Mouse (Mus musculus) cerebellum, adult 2 months (tissue): ENCODE measurements around the gene Ccni. TPM values are rescaled to one million over a fixed set of nuclear protein-coding genes. Genes with fewer than 3 reads are reported as not detected.

Experiments used
- DNase-seq, 2 experiments: peaks; one replicate each; pipeline ENCODE4 v3.0.0; 2021
- H3K27ac ChIP-seq: fragments of 200-500 bp; 2 replicates; pipeline ENCODE4 v1.5.1; 2012; ENCODE audit warnings: low read length, control low read depth, inconsistent platforms; ENCODE audit not compliant: insufficient read depth
- H3K27me3 ChIP-seq: fragments of 200-500 bp; 2 replicates; pipeline ENCODE4 v1.6.1; 2012; ENCODE audit warnings: inconsistent platforms, mild to moderate bottlenecking, low read length, moderate library complexity; ENCODE audit not compliant: control insufficient read depth, insufficient read depth
- H3K4me1 ChIP-seq: fragments of 200-500 bp; 2 replicates; pipeline ENCODE4 v1.6.1; 2011; ENCODE audit warnings: low read length; ENCODE audit not compliant: control insufficient read depth, insufficient read depth
- H3K4me3 ChIP-seq: fragments of 200-500 bp; replicated peaks from 2 replicates; pipeline ENCODE3; 2011; ENCODE audit warnings: mild to moderate bottlenecking, low read depth, low read length, control low read depth; ENCODE audit not compliant: insufficient read depth
- CTCF ChIP-seq: fragments of 200-500 bp; IDR thresholded peaks from 2 replicates; pipeline ENCODE4 v1.5.1; 2011; ENCODE audit warnings: low read depth, mild to moderate bottlenecking, control low read depth, low read length, moderate library complexity, borderline replicate concordance; ENCODE audit not compliant: insufficient read depth
- POLR2A ChIP-seq: fragments of 200-500 bp; IDR thresholded peaks from 2 replicates; pipeline ENCODE4 v1.6.1; 2011; ENCODE audit warnings: low read length, control low read depth, borderline replicate concordance; ENCODE audit not compliant: insufficient read depth
- WGBS: fragments of 180-500 bp; shearing (Covaris S2); methylation state at CpG from one replicate; pipeline ENCODE4 v1.1.7; 2018; 5-methylcytosine and 5-hydroxymethylcytosine counted together
- polyA plus RNA-seq: library from polyadenylated mRNA; depleted of rRNA; stranded (reverse); fragments of >200 nt; gene quantifications from 2 replicates; pipeline ENCODE4 v1.2.3, GENCODE M21; 2012; rRNA removed

Gene Ccni
- polyA plus RNA-seq: 176 and 183 TPM in 2 replicates

DNA sequence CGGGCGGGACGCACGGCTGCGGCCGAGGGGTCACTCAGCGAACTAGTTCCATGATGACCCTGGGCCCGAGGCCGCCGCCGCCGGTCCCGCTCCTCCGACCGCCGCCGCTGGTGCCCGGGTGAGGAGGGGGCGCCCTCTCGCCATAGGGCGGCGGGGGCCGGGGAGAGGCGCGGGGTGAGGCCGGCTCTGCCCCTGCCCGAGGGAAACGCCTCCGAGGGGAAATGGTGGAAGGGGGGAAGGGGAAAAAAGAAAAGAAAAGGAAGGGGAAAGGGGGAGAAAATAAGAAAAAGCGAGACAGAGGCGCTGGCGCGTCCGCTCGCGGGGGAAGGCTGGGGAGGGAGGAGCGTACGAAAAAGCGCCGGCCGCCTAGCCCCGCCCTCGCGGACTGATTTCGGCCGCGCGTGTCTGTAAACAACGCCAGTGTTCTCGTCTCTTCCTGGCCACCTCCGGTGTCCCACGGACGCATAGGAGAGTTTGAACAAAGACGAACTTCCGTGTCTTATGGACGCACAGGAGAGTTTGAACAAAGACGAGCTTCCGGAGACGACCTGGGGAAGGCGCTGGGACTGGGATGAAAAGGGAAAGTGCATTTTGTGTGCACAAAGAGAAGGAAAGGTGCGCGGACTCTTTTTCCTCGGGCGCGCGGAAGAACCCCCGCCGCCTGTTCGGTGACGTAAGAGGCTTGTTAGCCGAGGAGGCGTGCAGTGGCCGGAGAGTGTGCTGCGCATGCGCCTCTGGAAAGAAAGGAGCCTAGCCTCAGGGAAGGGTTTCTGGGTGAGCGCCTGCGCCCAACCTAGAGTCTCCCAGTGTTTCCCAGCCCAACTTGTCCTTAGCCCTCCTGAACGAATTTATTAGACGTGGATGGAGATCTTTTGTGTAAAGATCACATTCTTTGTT, at the start of gene Ccni, which contains the start of gene 2010109A12Rik:
Gene Ccni, minus strand, starts transcription at position 387 of the 897 bp plus-strand sequence.
Gene 2010109A12Rik, plus strand, starts transcription at position 410 of the 897 bp plus-strand sequence.
- peak within 1 kb of the TSS; percentile 100 for H3K4me3 ChIP-seq
- no peaks in the 10 kb centered on the region for H3K27me3 ChIP-seq
- under 1% methylated on average over 79 of the region's 79 CpGs for WGBS
- TF ChIP-seq CTCF: no peak
- TF ChIP-seq POLR2A: peak; percentile 73
- H3K27ac ChIP-seq: peak within 1 kb of the TSS; percentile 98
- DNase-seq: peak; percentile 96 to 98
- H3K4me1 ChIP-seq: no peaks in the 10 kb centered on the region; the same call in 1 of the 2 replicates

DNA sequence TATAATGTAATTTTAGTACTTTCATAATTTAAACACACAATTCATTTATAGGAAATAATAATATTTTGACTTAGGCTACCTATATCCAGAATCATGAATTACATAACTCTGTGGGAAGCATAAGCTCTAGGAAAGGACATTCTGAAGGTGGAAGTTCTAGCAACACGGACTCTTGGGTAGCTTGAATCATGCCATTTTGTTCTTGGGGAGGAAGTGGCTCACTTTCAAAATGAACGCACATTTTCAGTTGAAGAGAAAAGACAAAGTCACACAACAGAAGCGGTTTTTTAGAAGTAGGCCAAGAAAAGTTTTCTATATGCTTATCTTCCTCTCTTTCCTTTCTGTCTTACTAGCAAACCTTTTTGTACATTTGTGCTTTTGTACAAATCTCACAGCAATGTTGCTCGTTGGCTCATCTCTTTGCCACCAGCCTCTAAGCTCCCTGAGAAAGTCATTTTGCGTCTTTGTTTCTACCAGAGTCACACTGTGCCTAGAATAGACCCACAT, 49.5 kb upstream of the Ccni start:
- no peak for DNase-seq
- no peak for TF ChIP-seq POLR2A
- TF ChIP-seq CTCF: no peak
- WGBS: 91% methylated on average over 5 of the region's 5 CpGs
- peaks cover 7% of the 10 kb centered on the region; the same call in 1 of the 2 replicates for H3K4me1 ChIP-seq
- no peak overlapping the region for H3K27ac ChIP-seq
- H3K27me3 ChIP-seq: no peaks in the 10 kb centered on the region
- H3K4me3 ChIP-seq: no peak overlapping the region

DNA sequence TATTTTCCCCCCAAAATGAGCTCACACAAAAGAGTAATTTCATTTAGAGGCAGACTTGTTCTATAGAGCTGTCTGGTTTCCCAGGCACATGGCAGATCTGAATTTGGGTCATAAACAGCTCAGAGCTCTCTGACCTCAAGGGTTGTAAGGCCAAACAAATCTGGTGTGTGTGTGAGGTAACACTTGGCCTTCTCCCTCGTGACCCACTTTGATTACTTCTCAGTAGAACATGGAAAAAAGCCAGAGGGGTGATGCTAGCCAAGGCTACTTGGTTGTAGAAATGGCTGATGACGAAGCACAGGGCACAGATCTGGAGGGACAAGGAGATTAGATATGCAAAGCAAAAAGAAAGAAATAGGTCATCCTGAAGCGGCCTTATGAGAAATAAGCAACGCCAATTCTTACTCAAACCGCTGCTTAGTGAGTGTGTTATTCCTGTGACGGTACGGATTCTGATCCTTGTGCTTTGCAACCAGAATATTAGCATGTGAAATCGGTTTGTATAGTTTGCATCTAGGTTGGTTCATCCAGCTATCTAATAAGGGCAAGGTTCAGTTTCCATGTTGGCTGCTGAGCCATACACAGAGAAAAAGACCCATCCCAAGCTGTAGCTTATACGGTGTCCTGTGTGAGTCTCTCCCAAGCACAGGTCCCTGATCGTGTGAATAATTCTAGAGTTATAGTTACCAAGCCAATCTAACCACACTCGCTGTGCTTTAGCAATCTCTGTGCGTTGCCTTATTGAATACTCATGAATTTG, 44.9 kb upstream of the Ccni start:
- TF ChIP-seq CTCF: no peak
- TF ChIP-seq POLR2A: no peak
- WGBS: 68% methylated on average over 12 of the region's 12 CpGs
- DNase-seq: peak; percentile 58 to 83
- Histone ChIP-seq H3K27me3 (no peaks in the 10 kb centered on the region), H3K27ac (peak overlapping the region; percentile 13; the same call in 1 of the 2 replicates), H3K4me3 (no peak overlapping the region), H3K4me1 (peaks cover 7% of the 10 kb centered on the region; the same call in 1 of the 2 replicates)

DNA sequence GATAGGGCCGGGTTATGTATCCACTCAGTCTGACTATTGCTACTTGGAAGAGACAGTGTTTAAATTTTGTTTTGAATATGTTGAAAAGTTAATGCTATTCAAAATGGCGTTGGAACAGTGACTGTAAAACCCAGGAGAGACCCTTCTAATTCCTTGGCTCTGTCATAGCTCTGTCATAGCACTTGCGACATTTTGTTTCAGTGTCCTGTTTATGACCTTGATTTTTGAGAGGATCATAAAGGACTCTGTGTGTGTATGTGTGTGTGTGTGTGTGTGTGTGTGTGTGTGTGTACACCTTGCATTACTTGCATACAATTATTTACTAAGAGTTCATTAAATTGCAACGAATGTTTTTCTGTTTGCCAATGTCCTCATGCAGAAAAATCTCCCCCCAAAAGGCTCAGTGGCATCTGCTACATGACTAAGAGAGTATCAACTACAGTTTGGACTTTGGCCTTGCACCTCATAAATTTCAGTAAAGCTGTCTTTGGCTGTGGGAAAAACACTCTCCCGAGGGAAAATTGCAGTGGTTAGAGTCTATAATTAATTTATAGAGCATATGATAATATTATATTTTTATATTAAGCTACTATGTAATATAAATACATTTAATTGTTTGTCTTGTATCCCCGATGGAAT, 43.8 kb upstream of the Ccni start:
- DNase-seq: no peak
- 70% methylated on average over 6 of the region's 6 CpGs for WGBS
- Histone ChIP-seq H3K27me3 (no peaks in the 10 kb centered on the region), H3K4me1 (peaks cover 7% of the 10 kb centered on the region; the same call in 1 of the 2 replicates), H3K4me3 (no peak overlapping the region), H3K27ac (no peak overlapping the region)
- TF ChIP-seq POLR2A (no peak), CTCF (no peak)

DNA sequence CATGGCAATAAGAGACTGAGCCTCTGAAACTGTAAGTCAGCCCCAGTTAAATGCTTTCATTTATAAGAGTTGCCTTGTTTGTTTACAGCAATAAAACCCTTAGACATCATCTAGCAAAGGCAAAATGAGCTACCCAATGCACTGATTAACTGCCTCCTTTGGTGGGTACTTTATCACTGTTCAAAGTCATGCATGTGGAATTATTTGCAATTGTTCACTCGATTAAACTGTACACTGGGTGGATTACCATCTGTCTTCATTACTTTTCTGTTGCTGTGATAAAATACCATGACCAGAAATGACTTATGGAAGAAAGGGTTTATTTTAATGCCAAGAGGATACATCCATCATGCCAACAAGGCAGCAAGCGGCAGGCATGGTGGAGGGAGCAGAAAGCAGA, 39.0 kb upstream of the Ccni start:
- no peak for TF ChIP-seq CTCF
- no peak for TF ChIP-seq POLR2A
- no peak for DNase-seq
- Histone ChIP-seq H3K27me3 (no peaks in the 10 kb centered on the region), H3K4me3 (no peak overlapping the region), H3K27ac (no peak overlapping the region), H3K4me1 (peaks cover 3% of the 10 kb centered on the region; the same call in 1 of the 2 replicates)
- 29% methylated on average over 2 of the region's 2 CpGs for WGBS

DNA sequence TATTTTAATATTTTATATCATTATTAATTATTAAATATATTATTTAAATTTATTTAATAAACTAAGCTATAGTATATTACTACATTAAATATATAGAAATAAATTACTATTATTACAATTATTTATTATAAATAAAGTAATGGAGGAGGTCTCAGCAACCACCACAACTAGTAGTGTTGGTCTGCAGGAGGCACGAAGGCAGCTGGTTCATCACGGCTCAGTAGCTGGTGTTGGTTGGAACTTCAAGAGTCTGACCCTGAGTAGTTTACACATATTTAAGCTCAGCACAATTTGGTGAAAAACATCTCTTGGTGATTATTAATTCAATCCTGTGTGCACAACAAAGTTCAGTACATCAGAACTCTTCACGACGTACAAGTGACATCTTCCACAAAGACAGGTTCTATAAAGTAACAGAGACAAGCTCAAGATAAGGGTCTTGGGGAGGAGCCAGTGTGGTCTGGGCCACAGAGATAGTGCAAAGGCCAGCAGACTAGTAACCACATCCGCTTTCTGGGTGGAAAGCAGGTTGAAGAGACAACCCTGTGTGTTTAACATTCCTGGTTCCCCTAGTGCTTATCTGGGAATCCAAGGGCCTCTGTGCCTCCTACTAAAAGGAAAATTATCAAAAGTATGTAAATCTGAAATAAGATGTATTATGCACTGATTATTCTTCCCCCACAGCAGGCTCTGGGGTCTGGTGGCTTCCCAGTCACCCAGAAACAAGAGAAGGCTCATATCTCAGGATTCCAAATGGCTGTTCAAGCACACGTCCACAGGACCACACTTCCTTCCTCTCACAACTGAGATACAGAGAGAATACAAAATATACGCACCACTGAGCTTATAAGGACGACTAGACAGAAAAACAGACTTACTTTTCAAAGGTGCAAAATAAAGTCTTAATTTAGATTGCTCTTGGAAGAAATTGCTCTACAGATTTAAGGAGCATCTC, 33.6 kb upstream of the Ccni start:
- no peak for TF ChIP-seq POLR2A
- TF ChIP-seq CTCF: no peak

DNA sequence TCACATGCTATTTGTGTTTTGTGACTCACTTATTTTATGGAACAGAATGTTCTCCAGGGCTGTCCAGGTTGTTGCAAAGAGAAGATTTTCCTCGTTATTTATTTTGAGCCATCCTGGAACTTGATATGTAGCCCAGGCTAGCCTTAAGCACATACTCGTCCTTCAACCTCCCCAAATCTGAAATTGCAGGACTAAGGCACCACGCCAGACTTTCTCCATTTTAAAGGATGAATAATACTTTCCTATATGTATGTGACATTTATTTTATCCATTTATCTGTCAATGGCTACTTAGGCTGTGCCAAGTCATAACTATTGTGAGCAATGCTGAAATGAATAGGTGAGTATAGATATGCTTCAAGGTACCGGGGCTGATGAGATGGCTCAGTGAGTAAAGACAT, 30.2 kb upstream of the Ccni start:
- H3K4me3 ChIP-seq: no peak overlapping the region
- no peaks in the 10 kb centered on the region for H3K27me3 ChIP-seq
- WGBS: 42% methylated on average over 4 of the region's 4 CpGs
- DNase-seq: peak in 1 of 2 experiments; percentile 35
- peaks cover 36% of the 10 kb centered on the region; the same call in 1 of the 2 replicates for H3K4me1 ChIP-seq
- peak overlapping the region; percentile 91 for H3K27ac ChIP-seq
- TF ChIP-seq POLR2A (no peak), CTCF (no peak)

More for the DNA sequence above, 33.6 kb upstream of the Ccni start:
- 94% methylated on average over 8 of the region's 8 CpGs for WGBS
- DNase-seq: no peak
- Histone ChIP-seq H3K27me3 (no peaks in the 10 kb centered on the region), H3K4me1 (peaks cover 16% of the 10 kb centered on the region; the same call in 1 of the 2 replicates), H3K27ac (no peak overlapping the region), H3K4me3 (no peak overlapping the region)
